Mouse (Mus musculus): ENCODE results near the gene Fam32a. TPM values are rescaled to one million over a fixed set of nuclear protein-coding genes. Genes with fewer than 3 reads are reported as not detected.

Gene Fam32a
- polyA plus RNA-seq, 1 experiment from 2014 or later: 64.2 TPM

DNA sequence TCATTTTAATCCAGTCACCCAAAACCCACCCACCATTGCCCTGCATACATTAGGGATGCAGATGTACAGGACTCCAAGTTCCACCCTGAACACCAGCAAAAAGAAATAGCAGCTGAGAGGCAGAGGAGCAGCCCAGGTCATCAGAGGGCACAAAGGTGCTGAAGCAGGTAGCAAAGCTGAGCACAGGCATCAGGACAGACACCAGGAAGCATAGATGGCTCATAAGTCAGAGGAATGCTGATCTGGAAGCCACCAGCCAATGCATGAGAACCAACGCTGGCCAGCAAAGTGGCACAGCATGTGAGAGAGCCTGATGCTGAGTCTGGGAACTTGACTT lies 38.3 kb downstream of the Fam32a start:
- H3K4me3 ChIP-seq (ENCODE audit: low read depth, low read length): no peak overlapping the region
- H3K4me2 ChIP-seq: no peak overlapping the region
- peaks cover 8% of the 10 kb centered on the region; the same call in 1 of the 2 replicates for H3K36me3 ChIP-seq (ENCODE audit: control insufficient read depth, insufficient read depth, low read length)
- WGBS: 88% methylated on average over 1 of the region's 1 CpGs
- no peak overlapping the region for H3K9ac ChIP-seq (ENCODE audit: low read depth, low read length)
- H3K9me3 ChIP-seq (ENCODE audit: control insufficient read depth, low read length): no peaks in the 10 kb centered on the region
- no peaks in the 10 kb centered on the region for H3K4me1 ChIP-seq (replicated peaks; ENCODE audit: control insufficient read depth, insufficient read depth, low read length)
- ATAC-seq (replicated peaks; ENCODE audit: low FRiP score) (no peak), DNase-seq (ENCODE audit: low spot score) (no peak)
- H3K27ac ChIP-seq (ENCODE audit: low read depth, low read length): no peak overlapping the region
- no peaks in the 10 kb centered on the region for H3K27me3 ChIP-seq (replicated peaks; ENCODE audit: control insufficient read depth, insufficient read depth, low read length)

DNA sequence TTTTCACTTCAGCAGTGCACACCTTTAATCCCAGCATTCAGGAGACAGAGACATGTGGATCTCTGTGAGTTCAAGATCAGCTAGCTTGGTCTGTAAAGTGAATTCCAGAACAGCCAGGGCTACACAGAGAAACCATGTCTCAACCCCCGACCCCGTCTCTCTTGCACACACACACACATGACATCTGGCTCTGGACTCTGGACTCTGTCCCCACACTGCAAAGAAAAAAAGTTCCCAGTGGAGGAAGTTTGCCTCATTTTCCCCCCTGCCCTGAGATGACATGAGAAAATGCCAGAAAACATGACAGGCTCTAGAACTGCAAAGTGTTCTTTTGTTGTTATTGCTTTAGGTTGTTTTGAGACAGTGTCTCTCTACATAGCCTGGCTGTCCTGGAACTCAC lies 40.3 kb downstream of the Fam32a start:
- H3K9ac ChIP-seq (ENCODE audit: low read depth, low read length): no peak overlapping the region
- no peaks in the 10 kb centered on the region for H3K36me3 ChIP-seq (ENCODE audit: control insufficient read depth, insufficient read depth, low read length)
- H3K27ac ChIP-seq (ENCODE audit: low read depth, low read length): no peak overlapping the region
- H3K9me3 ChIP-seq (ENCODE audit: control insufficient read depth, low read length): no peaks in the 10 kb centered on the region
- H3K27me3 ChIP-seq (replicated peaks; ENCODE audit: control insufficient read depth, insufficient read depth, low read length): no peaks in the 10 kb centered on the region
- no peak overlapping the region for H3K4me3 ChIP-seq (ENCODE audit: low read depth, low read length)
- DNase-seq (ENCODE audit: low spot score) (no peak), ATAC-seq (replicated peaks; ENCODE audit: low FRiP score) (no peak)
- WGBS: 56% methylated on average over 2 of the region's 2 CpGs
- no peaks in the 10 kb centered on the region for H3K4me1 ChIP-seq (replicated peaks; ENCODE audit: control insufficient read depth, insufficient read depth, low read length)
- no peak overlapping the region for H3K4me2 ChIP-seq

DNA sequence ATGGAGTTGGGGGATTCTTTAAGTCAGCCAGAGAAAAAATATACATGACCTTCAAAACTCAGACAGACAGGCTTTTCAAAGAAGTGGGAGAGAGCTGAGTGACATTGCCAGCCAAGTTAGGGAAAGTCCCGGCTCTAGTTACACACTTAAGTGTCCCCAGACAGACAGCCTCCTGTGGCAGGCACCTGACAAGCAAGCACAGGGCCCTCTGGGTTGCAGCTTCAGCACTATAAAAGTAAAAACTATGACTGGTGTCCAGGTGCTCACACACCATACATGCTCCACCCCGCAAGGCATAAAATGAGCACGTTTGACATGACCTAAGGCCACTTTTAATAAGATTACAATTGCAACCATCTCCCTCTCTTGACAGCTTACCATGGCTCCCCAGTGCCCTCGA lies 41.1 kb downstream of the Fam32a start:
- Histone ChIP-seq H3K27me3 (replicated peaks; ENCODE audit: control insufficient read depth, insufficient read depth, low read length) (no peaks in the 10 kb centered on the region), H3K4me1 (replicated peaks; ENCODE audit: control insufficient read depth, insufficient read depth, low read length) (no peaks in the 10 kb centered on the region), H3K27ac (ENCODE audit: low read depth, low read length) (no peak overlapping the region), H3K36me3 (ENCODE audit: control insufficient read depth, insufficient read depth, low read length) (no peaks in the 10 kb centered on the region), H3K9ac (ENCODE audit: low read depth, low read length) (no peak overlapping the region), H3K4me3 (ENCODE audit: low read depth, low read length) (no peak overlapping the region), H3K4me2 (no peak overlapping the region), H3K9me3 (ENCODE audit: control insufficient read depth, low read length) (no peaks in the 10 kb centered on the region)
- WGBS: 66% methylated on average over 4 of the region's 4 CpGs
- ATAC-seq (replicated peaks; ENCODE audit: low FRiP score): no peak
- no peak for DNase-seq (ENCODE audit: low spot score)

DNA sequence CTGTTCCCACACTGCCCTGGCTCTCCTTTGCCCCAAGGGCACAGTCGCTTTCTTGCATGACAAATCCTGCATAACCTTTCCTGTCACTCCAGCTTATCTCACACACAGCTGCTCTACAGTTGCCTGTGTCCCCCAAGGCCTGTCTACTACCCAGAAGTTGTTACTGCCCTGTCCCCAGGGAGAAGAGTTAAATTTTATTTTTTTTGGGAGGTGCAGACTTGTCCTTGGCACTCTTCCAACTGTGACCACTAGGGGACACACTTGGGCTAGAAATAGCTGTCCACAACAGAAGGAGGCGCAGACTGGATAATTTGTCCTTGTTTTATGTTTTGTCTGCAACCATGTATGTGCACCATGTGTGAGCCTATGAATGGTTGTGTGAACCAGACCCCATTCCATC lies 41.5 kb downstream of the Fam32a start:
- WGBS: 41% methylated on average over 2 of the region's 2 CpGs
- Histone ChIP-seq H3K4me1 (replicated peaks; ENCODE audit: control insufficient read depth, insufficient read depth, low read length) (no peaks in the 10 kb centered on the region), H3K4me3 (ENCODE audit: low read depth, low read length) (no peak overlapping the region), H3K9me3 (ENCODE audit: control insufficient read depth, low read length) (no peaks in the 10 kb centered on the region), H3K9ac (ENCODE audit: low read depth, low read length) (no peak overlapping the region), H3K27ac (ENCODE audit: low read depth, low read length) (no peak overlapping the region), H3K27me3 (replicated peaks; ENCODE audit: control insufficient read depth, insufficient read depth, low read length) (no peaks in the 10 kb centered on the region), H3K36me3 (ENCODE audit: control insufficient read depth, insufficient read depth, low read length) (no peaks in the 10 kb centered on the region), H3K4me2 (no peak overlapping the region)
- DNase-seq (ENCODE audit: low spot score) (peak; percentile 57), ATAC-seq (replicated peaks; ENCODE audit: low FRiP score) (peak; percentile 62; the same call in 1 of the 2 replicates)

DNA sequence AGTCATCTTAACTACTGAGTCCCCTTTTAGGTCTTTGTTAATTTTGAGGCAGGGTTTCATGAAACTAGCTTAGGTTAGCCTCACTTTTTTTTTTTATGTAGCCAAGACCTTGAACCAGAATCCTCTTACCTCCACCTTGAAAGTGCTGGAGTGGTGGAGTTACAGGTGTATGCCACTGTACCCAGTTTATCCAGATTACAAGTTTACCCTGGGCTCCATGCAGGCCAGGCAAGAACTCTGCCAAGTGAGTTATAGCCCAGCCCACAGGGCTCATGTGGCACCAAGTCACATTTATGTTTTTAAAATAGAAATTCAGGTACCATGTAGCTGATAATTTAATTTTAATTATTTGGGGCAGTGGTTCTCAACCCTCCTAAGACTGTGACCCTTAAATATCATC lies 41.9 kb downstream of the Fam32a start:
- Histone ChIP-seq H3K4me3 (ENCODE audit: low read depth, low read length) (no peak overlapping the region), H3K9ac (ENCODE audit: low read depth, low read length) (no peak overlapping the region), H3K4me2 (no peak overlapping the region), H3K4me1 (replicated peaks; ENCODE audit: control insufficient read depth, insufficient read depth, low read length) (no peaks in the 10 kb centered on the region), H3K36me3 (ENCODE audit: control insufficient read depth, insufficient read depth, low read length) (no peaks in the 10 kb centered on the region), H3K27ac (ENCODE audit: low read depth, low read length) (no peak overlapping the region), H3K27me3 (replicated peaks; ENCODE audit: control insufficient read depth, insufficient read depth, low read length) (no peaks in the 10 kb centered on the region), H3K9me3 (ENCODE audit: control insufficient read depth, low read length) (no peaks in the 10 kb centered on the region)
- ATAC-seq (replicated peaks; ENCODE audit: low FRiP score) (no peak), DNase-seq (ENCODE audit: low spot score) (no peak)

DNA sequence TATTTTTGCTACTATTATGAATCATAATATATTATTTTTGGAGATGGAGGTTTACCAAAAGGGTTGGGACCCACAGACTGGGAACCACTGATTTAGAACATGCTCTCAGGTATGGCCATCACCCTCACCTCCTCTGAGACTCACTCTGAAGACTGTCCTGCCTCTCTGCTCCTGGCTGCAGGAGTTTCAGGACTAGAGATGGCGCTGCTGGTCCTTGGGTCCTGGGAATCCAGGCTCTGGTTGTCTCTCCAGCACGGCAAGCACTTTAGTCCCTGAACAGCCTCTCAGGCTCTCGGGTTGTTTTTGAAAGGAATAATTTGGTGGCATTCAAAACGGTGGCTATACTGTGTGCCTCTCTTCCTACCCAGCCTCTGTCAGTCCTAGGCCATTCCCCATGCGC lies 42.3 kb downstream of the Fam32a start:
- H3K4me3 ChIP-seq (ENCODE audit: low read depth, low read length): no peak overlapping the region
- H3K9me3 ChIP-seq (ENCODE audit: control insufficient read depth, low read length): no peaks in the 10 kb centered on the region
- H3K27me3 ChIP-seq (replicated peaks; ENCODE audit: control insufficient read depth, insufficient read depth, low read length): no peaks in the 10 kb centered on the region
- H3K4me2 ChIP-seq: no peak overlapping the region
- H3K4me1 ChIP-seq (replicated peaks; ENCODE audit: control insufficient read depth, insufficient read depth, low read length): no peaks in the 10 kb centered on the region
- no peaks in the 10 kb centered on the region for H3K36me3 ChIP-seq (ENCODE audit: control insufficient read depth, insufficient read depth, low read length)
- ATAC-seq (replicated peaks; ENCODE audit: low FRiP score) (no peak), DNase-seq (ENCODE audit: low spot score) (no peak)
- 48% methylated on average over 5 of the region's 5 CpGs for WGBS
- H3K27ac ChIP-seq (ENCODE audit: low read depth, low read length): no peak overlapping the region
- no peak overlapping the region for H3K9ac ChIP-seq (ENCODE audit: low read depth, low read length)

DNA sequence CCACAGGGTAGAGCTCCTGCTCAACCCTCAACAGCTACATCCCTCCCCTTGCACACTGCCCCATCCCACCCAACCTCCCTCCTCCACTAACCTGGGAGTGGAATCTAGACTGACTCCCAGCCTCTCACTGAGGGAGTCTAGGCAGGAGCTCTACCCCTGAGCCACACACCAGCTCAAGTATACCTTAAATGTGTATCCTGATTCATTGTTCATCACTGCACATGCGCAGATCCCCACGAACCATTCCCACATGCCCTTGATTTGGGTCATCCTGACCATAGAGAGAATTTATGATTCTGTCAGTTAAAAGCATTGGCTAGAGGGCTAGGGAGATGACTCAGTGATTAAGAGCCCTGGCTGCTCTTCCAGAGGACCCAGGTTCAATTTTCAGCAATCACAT lies 43.2 kb downstream of the Fam32a start:
- DNase-seq (ENCODE audit: low spot score) (no peak), ATAC-seq (replicated peaks; ENCODE audit: low FRiP score) (no peak)
- Histone ChIP-seq H3K4me1 (replicated peaks; ENCODE audit: control insufficient read depth, insufficient read depth, low read length) (no peaks in the 10 kb centered on the region), H3K4me2 (no peak overlapping the region), H3K27ac (ENCODE audit: low read depth, low read length) (no peak overlapping the region), H3K36me3 (ENCODE audit: control insufficient read depth, insufficient read depth, low read length) (no peaks in the 10 kb centered on the region), H3K27me3 (replicated peaks; ENCODE audit: control insufficient read depth, insufficient read depth, low read length) (no peaks in the 10 kb centered on the region), H3K9me3 (ENCODE audit: control insufficient read depth, low read length) (no peaks in the 10 kb centered on the region), H3K9ac (ENCODE audit: low read depth, low read length) (no peak overlapping the region), H3K4me3 (ENCODE audit: low read depth, low read length) (no peak overlapping the region)
- 78% methylated on average over 2 of the region's 2 CpGs for WGBS

DNA sequence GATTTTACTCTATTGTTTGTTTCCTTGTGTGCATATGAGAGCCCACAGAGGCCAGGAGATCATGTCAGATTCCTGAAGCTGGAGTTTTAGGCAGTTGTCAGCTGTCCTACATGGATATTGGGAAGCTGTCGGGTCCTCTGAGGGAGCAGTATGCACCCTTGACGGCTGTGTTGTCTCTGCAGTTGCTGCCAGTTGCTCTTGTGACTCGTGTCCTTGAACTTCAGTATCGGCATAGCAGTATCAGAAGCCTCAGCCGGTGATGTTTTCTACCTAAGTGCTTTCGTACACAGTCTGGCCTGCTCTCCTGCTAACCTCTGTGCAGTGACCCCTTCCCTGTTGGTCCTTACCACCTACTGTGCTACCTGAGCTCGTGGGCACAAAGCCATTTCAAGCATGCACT lies 43.9 kb downstream of the Fam32a start:
- Histone ChIP-seq H3K9me3 (ENCODE audit: control insufficient read depth, low read length) (no peaks in the 10 kb centered on the region), H3K9ac (ENCODE audit: low read depth, low read length) (no peak overlapping the region), H3K27ac (ENCODE audit: low read depth, low read length) (no peak overlapping the region), H3K4me1 (replicated peaks; ENCODE audit: control insufficient read depth, insufficient read depth, low read length) (peaks cover 4% of the 10 kb centered on the region; the same call in 1 of the 2 replicates), H3K4me3 (ENCODE audit: low read depth, low read length) (no peak overlapping the region), H3K36me3 (ENCODE audit: control insufficient read depth, insufficient read depth, low read length) (no peaks in the 10 kb centered on the region), H3K4me2 (no peak overlapping the region), H3K27me3 (replicated peaks; ENCODE audit: control insufficient read depth, insufficient read depth, low read length) (no peaks in the 10 kb centered on the region)
- DNase-seq (ENCODE audit: low spot score) (no peak), ATAC-seq (replicated peaks; ENCODE audit: low FRiP score) (no peak)
- WGBS: 61% methylated on average over 7 of the region's 7 CpGs

DNA sequence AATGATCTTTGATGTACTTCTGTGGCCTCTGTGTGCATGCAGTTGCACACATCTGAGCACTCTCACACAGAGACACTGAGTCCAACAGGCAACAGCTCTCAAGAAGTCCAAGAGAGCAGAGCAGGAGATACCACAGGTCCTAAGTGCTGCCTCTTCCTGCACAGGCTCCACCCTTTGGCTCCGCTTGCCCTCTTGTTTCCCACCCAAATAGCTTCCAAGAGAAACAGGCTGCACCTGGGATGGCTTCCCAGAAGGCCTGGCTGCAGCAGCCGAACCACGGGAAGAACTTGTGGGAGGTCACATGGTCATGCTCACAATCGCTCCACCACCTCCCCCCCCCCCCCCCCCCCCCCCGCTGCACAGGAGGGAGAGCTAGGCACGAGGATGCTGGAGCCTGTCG lies 45.8 kb downstream of the Fam32a start:
- ATAC-seq (replicated peaks; ENCODE audit: low FRiP score): no peak
- no peak for DNase-seq (ENCODE audit: low spot score)
- H3K9ac ChIP-seq (ENCODE audit: low read depth, low read length): no peak overlapping the region
- peaks cover 13% of the 10 kb centered on the region; the same call in 1 of the 2 replicates for H3K4me1 ChIP-seq (replicated peaks; ENCODE audit: control insufficient read depth, insufficient read depth, low read length)
- no peak overlapping the region for H3K4me2 ChIP-seq
- H3K9me3 ChIP-seq (ENCODE audit: control insufficient read depth, low read length): no peaks in the 10 kb centered on the region
- no peaks in the 10 kb centered on the region for H3K36me3 ChIP-seq (ENCODE audit: control insufficient read depth, insufficient read depth, low read length)
- H3K4me3 ChIP-seq (ENCODE audit: low read depth, low read length): no peak overlapping the region
- H3K27ac ChIP-seq (ENCODE audit: low read depth, low read length): no peak overlapping the region
- 42% methylated on average over 6 of the region's 7 CpGs for WGBS
- no peaks in the 10 kb centered on the region for H3K27me3 ChIP-seq (replicated peaks; ENCODE audit: control insufficient read depth, insufficient read depth, low read length)
